Mouse (Mus musculus): ENCODE results near the gene Ssbp1. TPM values are rescaled to one million over a fixed set of nuclear protein-coding genes. Genes with fewer than 3 reads are reported as not detected.

The Ssbp1 gene
- polyA plus RNA-seq (2015; fragmentation: Illumina TruSeq; extraction: RNeasy Lipid Tissue Mini Kit (QIAGEN cat#74804); ENCODE audit: insufficient read depth, low read depth, low replicate concordance), result 21.8 TPM

GRCm38 (mm10) chr6:40470916-40471719 is at the start of gene Ssbp1:
Gene Ssbp1 (plus strand): TSS chr6:40471352.

GRCm38 (mm10) chr6:40436047-40436483 is 35.1 kb upstream of the Ssbp1 start, which contains the start of gene E330009J07Rik:
Gene E330009J07Rik (minus strand): TSS chr6:40436135.

GRCm38 (mm10) chr6:40438936-40439335 is 32.2 kb upstream of the Ssbp1 start, which contains the start of gene Wee2:
Gene Wee2 (plus strand): TSS chr6:40439088.

GRCm38 (mm10) chr6:40490933-40491332 is 19.8 kb downstream of the Ssbp1 start, which contains the start of gene Tas2r137:
Gene Tas2r137 (plus strand): TSS chr6:40491233.

GRCm38 (mm10) chr6:40493229-40493628 is 22.1 kb downstream of the Ssbp1 start, which contains the start of gene Tas2r108:
Gene Tas2r108 (plus strand): TSS chr6:40493529.

GRCm38 (mm10) chr6:40519408-40519807 is 48.3 kb downstream of the Ssbp1 start, which contains the start of gene Prss37:
Gene Prss37 (minus strand): TSS chr6:40519508.

Other genes starting within 250 kb of the Ssbp1 start
- gene Agk, start 146.2 kb upstream of the Ssbp1 start, polyA plus RNA-seq (2015; fragmentation: Illumina TruSeq; extraction: RNeasy Lipid Tissue Mini Kit (QIAGEN cat#74804); ENCODE audit: insufficient read depth, low read depth, low replicate concordance), result 3.4 TPM
- gene E330009J07Rik, start 35.2 kb upstream of the Ssbp1 start, polyA plus RNA-seq (2015; fragmentation: Illumina TruSeq; extraction: RNeasy Lipid Tissue Mini Kit (QIAGEN cat#74804); ENCODE audit: insufficient read depth, low read depth, low replicate concordance), result 7.4 TPM
- 0.37 TPM for gene Wee2, start 32.3 kb upstream of the Ssbp1 start, polyA plus RNA-seq (2015; fragmentation: Illumina TruSeq; extraction: RNeasy Lipid Tissue Mini Kit (QIAGEN cat#74804); ENCODE audit: insufficient read depth, low read depth, low replicate concordance)
- gene Tas2r137, start 19.9 kb downstream of the Ssbp1 start, polyA plus RNA-seq (2015; fragmentation: Illumina TruSeq; extraction: RNeasy Lipid Tissue Mini Kit (QIAGEN cat#74804); ENCODE audit: insufficient read depth, low read depth, low replicate concordance), result not detected
- not detected for gene Tas2r108, start 22.2 kb downstream of the Ssbp1 start, polyA plus RNA-seq (2015; fragmentation: Illumina TruSeq; extraction: RNeasy Lipid Tissue Mini Kit (QIAGEN cat#74804); ENCODE audit: insufficient read depth, low read depth, low replicate concordance)
- gene Prss37, start 48.2 kb downstream of the Ssbp1 start, polyA plus RNA-seq (2015; fragmentation: Illumina TruSeq; extraction: RNeasy Lipid Tissue Mini Kit (QIAGEN cat#74804); ENCODE audit: insufficient read depth, low read depth, low replicate concordance), result not detected
- gene Olfr461, start 83.7 kb downstream of the Ssbp1 start, polyA plus RNA-seq (2015; fragmentation: Illumina TruSeq; extraction: RNeasy Lipid Tissue Mini Kit (QIAGEN cat#74804); ENCODE audit: insufficient read depth, low read depth, low replicate concordance), result not detected
- not detected for gene Olfr460, start 98.1 kb downstream of the Ssbp1 start, polyA plus RNA-seq (2015; fragmentation: Illumina TruSeq; extraction: RNeasy Lipid Tissue Mini Kit (QIAGEN cat#74804); ENCODE audit: insufficient read depth, low read depth, low replicate concordance)
- gene Clec5a, start 114.5 kb downstream of the Ssbp1 start, polyA plus RNA-seq (2015; fragmentation: Illumina TruSeq; extraction: RNeasy Lipid Tissue Mini Kit (QIAGEN cat#74804); ENCODE audit: insufficient read depth, low read depth, low replicate concordance), result 0.63 TPM
- gene Tas2r138, start 142.0 kb downstream of the Ssbp1 start, polyA plus RNA-seq (2015; fragmentation: Illumina TruSeq; extraction: RNeasy Lipid Tissue Mini Kit (QIAGEN cat#74804); ENCODE audit: insufficient read depth, low read depth, low replicate concordance), result not detected
- gene Mgam, start 157.5 kb downstream of the Ssbp1 start, polyA plus RNA-seq (2015; fragmentation: Illumina TruSeq; extraction: RNeasy Lipid Tissue Mini Kit (QIAGEN cat#74804); ENCODE audit: insufficient read depth, low read depth, low replicate concordance), result 1.4 TPM